Mouse (Mus musculus): ENCODE data around the gene Ttc38. TPM values are rescaled to one million over a fixed set of nuclear protein-coding genes. Genes with fewer than 3 reads are reported as not detected.

Gene Ttc38
- total and polyA plus RNA-seq, 3 experiments = 2.1 to 4.2 TPM; not detected in 1

DNA sequence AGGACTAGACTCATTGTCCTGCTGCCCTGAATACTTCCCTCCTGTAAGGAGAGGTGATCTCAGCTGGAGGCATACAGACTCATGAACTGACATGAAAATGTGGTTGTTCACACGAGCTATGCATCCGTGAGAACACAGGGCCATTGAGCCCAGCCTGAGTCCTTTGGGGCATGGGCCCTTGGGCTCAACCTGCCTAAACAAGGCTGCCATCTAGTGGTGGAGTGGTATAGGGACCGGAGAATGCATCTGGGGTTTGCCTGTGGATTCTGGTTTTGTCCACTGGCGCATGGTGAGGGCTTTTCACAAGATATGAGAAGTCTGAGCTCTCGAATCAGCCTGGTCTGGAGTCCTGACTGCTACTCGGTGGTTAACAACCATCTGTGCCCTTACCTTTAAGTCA, 35.6 kb downstream of the Ttc38 start:
- Histone ChIP-seq H3K27me3 (ENCODE audit: control insufficient read depth in 1 of 2, insufficient read depth in 2 of 2, low read length in 2 of 2) (no peaks in the 10 kb centered on the region), H3K79me2 (ENCODE audit: control insufficient read depth, insufficient read depth, low read length, poor library complexity) (no peaks in the 10 kb centered on the region), H3K9ac (ENCODE audit: control insufficient read depth, low read depth, low read length, poor library complexity, severe bottlenecking) (no peak overlapping the region), H3K27ac (ENCODE audit: control insufficient read depth, low read depth, low read length) (no peak overlapping the region), H3K4me3 (ENCODE audit: control insufficient read depth in 1 of 2, insufficient read depth in 1 of 2, low read depth in 2 of 2, low read length in 2 of 2) (no peak overlapping the region), H3K36me3 (ENCODE audit: control insufficient read depth in 1 of 2, insufficient read depth in 2 of 2, low read length in 2 of 2) (peaks cover 0 to 6% of the 10 kb centered on the region in 2 experiments; a peak in 2 of 4 replicates), H3K4me1 (ENCODE audit: control insufficient read depth in 1 of 2, insufficient read depth in 2 of 2, low read length in 2 of 2) (no peaks in the 10 kb centered on the region), H3K9me3 (replicated peaks; ENCODE audit: insufficient read depth, low read length) (no peaks in the 10 kb centered on the region)
- no peak for TF ChIP-seq MEF2A (IDR thresholded peaks at IDR 0.05; ENCODE audit: extremely low read depth, insufficient replicate concordance, low read depth, low read length, poor library complexity, severe bottlenecking)
- no peak for TF ChIP-seq SIN3A (IDR thresholded peaks at IDR 0.05; ENCODE audit: low read length)
- TF ChIP-seq MAZ (IDR thresholded peaks at IDR 0.05; ENCODE audit: low read depth, low read length) = no peak
- no peak for TF ChIP-seq RCOR1 (IDR thresholded peaks at IDR 0.05; ENCODE audit: low read depth, low read length)
- TF ChIP-seq E2F4 (IDR thresholded peaks at IDR 0.05; ENCODE audit: borderline replicate concordance, low read depth, low read length) = no peak
- no peak for TF ChIP-seq UBTF (IDR thresholded peaks at IDR 0.05; ENCODE audit: borderline replicate concordance, insufficient read depth, low read depth, low read length)
- no peak for TF ChIP-seq MAFK (IDR thresholded peaks at IDR 0.05; ENCODE audit: borderline replicate concordance, low read depth, low read length)
- TF ChIP-seq USF1 (IDR thresholded peaks at IDR 0.05; ENCODE audit: low read depth, low read length) = no peak
- no peak for TF ChIP-seq ZNF384 (IDR thresholded peaks at IDR 0.05; ENCODE audit: low read depth, low read length)
- peak; percentile 66 for TF ChIP-seq RAD21 (IDR thresholded peaks at IDR 0.05; ENCODE audit: low read depth, low read length)
- TF ChIP-seq POLR2AphosphoS5 (IDR thresholded peaks at IDR 0.05; ENCODE audit: borderline replicate concordance, low read depth, low read length) = no peak
- TF ChIP-seq NELFE (IDR thresholded peaks at IDR 0.05; ENCODE audit: low read depth, low read length) = no peak
- TF ChIP-seq ZMIZ1 (IDR thresholded peaks at IDR 0.05; ENCODE audit: low read depth, low read length) = no peak
- no peak for TF ChIP-seq ETS1 (IDR thresholded peaks at IDR 0.05; ENCODE audit: low read depth, low read length)
- no peak for TF ChIP-seq NRF1 (IDR thresholded peaks at IDR 0.05; ENCODE audit: insufficient read depth, low read depth, low read length, poor library complexity, severe bottlenecking)
- no peak for TF ChIP-seq MYC (IDR thresholded peaks at IDR 0.05; ENCODE audit: low read depth, low read length)
- TF ChIP-seq CHD2 (IDR thresholded peaks at IDR 0.05; ENCODE audit: low read length) = no peak
- peak; percentile 74 for TF ChIP-seq SMC3 (IDR thresholded peaks at IDR 0.05; ENCODE audit: low read depth, low read length)
- TF ChIP-seq ZC3H11A (IDR thresholded peaks at IDR 0.05; ENCODE audit: low read depth, low read length) = peak; percentile 43; the same call in 1 of the 2 replicates
- TF ChIP-seq CTCF (IDR thresholded peaks at IDR 0.05 in 2 of 3, conservative IDR thresholded peaks at IDR 0.05 in 1 of 3; ENCODE audit: control insufficient read depth in 1 of 3, insufficient read depth in 1 of 3, low read depth in 2 of 3, low read length in 3 of 3, poor library complexity in 1 of 3, severe bottlenecking in 1 of 3) = peak; percentile 86 to 96 (median 86)
- TF ChIP-seq JUND (IDR thresholded peaks at IDR 0.05; ENCODE audit: low read depth, low read length) = no peak
- no peak for TF ChIP-seq CHD1 (IDR thresholded peaks at IDR 0.05; ENCODE audit: low read depth, low read length)
- no peak for TF ChIP-seq EP300 (IDR thresholded peaks at IDR 0.05; ENCODE audit: low read depth in 1 of 2, low read length in 2 of 2)
- no peak for TF ChIP-seq POLR2AphosphoS2 (IDR thresholded peaks at IDR 0.05; ENCODE audit: low read length)
- peak; percentile 78 for DNase-seq (ENCODE audit: low read depth, low spot score)
